Mouse (Mus musculus) right cerebral cortex, postnatal 4 days (tissue): Measurements from ENCODE around the gene Per1.

Experiments
- DNase-seq: peaks from one replicate; pipeline ENCODE4 v3.0.0-alpha.2; 2022

Per1 gene

DNA sequence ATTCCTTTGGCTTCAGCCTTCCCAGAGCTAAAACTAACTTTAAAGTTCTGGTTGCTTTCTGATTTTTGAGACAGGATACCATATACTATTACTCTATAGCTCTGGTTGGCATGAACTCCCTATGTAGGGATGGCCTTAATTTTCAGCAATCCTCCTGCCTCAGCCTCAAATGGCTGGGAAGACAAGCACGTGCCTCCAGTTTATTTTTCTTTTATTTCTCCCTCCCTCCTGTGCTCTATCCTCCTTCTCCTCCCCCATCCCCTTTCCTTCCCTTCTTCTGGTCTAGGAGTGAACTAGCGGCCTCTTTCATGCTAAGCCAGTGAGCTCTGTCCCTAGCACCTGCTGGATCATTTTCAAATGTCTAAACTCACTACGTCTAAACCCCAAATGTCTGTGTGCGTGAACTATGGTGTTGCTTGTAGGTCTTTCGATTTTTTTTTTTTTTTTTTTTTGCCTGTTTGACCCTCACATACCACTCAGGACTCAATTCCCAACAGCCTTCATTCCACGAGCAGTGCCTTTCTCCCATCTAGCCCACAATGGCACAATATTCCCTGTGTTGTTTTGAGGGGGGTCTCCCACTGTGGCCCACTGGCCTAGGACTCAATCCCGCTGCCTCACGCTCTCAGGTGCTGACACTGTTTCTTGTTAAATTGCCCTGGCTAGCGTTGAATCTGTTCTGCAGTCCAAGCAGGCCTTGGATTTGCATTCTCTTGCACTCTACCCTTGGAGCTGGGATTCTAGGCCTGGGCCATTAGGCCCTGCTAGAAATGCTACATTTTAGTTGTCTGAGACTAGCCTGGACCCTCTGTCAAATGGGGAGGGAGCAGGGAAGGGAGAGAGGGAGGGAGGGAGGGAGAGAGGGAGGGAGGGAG, 30.5 kb upstream of the Per1 start:
- DNase-seq = no peak

- no peak for DNase-seq
Observed at GRCm38 (mm10) chr11:69065394-69065925, 29.6 kb upstream of the Per1 start.

DNA sequence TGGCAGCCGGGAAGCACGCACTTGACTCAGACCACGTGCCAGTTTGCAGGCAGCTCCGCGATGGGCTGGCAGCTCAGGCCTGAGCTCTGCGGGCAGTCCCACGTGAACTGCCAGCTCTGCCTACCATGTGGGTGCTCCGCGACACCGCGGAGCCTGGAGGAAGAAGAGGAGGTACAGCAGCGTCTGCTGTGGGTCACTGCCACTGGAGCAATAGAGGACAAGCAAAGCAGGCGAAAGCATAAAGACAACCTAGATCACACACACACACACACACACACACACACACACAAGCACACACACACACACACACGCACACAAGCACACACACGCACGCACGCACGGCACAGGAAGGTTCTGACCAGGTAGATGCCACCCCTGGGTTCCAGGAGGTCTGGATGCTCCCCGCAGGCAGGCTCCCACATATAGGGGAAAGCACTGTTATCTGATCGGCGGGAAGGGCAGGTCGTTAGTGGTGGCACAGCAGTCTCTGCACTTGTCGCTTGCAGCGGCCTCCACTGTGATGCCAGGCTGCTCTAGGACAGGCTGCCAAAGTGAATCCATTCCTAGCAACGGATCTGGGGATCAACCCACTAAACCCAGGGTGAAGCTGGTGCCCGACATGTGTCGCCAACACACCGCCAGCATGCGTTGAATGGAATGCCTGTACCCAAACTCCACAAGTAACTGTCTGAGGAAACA, 28.7 kb upstream of the Per1 start:
- peak; percentile 33 for DNase-seq

GRCm38 (mm10) chr11:69066956-69067355, 28.1 kb upstream of the Per1 start:
- DNase-seq = peak; percentile 83

DNA sequence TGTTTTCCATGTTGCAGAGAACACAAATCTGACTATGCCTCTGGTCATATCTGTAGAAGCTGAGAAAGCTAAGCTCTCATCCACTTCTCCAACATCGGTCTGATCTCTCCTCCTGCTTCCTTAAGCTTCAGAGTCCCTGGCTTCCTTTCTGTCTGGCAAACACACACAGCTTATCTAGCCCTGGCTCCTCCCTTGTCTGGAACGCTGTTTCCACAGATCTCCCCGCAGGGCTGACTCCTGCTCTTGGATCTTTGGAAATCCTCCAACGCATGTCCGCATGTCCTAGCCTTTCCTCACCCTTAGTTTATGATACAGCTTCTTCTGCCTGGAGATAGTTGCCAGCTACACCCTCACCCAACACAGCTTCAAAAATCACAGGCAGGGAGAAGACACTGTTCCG, 27.4 kb upstream of the Per1 start:
- no peak for DNase-seq

- no peak for DNase-seq
Observed at GRCm38 (mm10) chr11:69070093-69070492, 24.9 kb upstream of the Per1 start.

DNA sequence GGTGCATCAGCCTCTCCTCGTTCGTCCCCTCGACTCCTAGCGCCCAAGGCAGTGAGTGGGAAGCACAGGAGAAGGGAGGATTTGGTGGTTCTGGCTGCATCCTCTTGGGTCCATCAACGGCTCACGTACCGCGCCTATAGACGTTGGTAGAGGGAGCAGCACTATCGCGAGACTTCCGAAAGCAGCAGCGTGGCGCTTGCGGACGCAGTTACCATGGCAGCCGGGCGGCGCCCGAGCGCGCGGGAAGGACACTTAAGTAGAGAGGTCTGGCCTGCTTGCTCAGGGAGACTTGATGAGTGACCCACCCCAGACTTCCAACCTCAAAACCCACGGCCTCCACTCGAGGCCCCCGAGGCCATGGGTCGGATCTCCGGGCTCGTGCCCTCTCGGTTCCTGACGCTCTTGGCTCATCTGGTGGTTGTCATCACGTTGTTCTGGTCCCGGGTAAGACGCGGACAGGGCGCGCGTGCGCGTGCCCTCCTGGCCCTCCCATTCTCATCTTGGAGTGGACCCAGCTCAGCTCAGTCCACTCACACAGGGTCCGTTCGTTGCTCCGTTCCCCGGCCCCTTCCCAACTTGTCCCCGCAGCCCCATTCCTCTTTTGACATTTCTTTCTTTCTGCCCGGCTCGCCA, 24.3 kb upstream of the Per1 start, which contains the start of gene Tmem107:
TSS of gene Tmem107 (plus strand) at position 217 of the 633 bp plus-strand sequence.
- peak; percentile 87 for DNase-seq

- DNase-seq = no peak
Observed at GRCm38 (mm10) chr11:69071262-69071661, 23.8 kb upstream of the Per1 start.

DNA sequence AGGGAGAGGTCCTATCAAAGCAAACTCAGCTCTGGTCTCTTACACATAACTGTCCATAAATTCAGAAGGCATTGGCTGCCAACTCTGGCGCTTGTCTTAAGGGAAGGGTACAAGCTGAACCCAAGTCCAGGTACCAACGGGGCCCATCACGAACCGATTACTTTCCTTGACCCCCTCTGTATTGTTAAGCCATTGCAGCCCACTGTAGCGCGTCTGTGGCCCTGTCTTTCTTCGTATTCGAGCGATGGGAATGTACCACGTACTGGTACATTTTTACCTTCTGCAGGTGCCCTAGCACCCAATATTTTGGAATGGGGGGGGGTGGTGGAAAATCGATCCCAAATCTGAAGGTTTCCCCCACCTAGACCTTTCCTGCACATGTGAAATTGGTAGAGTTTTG, 22.8 kb upstream of the Per1 start:
- no peak for DNase-seq

- DNase-seq = no peak
Observed at GRCm38 (mm10) chr11:69072666-69073064, 22.4 kb upstream of the Per1 start.

- DNase-seq = peak; percentile 72
Observed at GRCm38 (mm10) chr11:69073065-69073888, 21.7 kb upstream of the Per1 start.

- no peak for DNase-seq
Observed at GRCm38 (mm10) chr11:69073951-69074775, 20.9 kb upstream of the Per1 start.

DNA sequence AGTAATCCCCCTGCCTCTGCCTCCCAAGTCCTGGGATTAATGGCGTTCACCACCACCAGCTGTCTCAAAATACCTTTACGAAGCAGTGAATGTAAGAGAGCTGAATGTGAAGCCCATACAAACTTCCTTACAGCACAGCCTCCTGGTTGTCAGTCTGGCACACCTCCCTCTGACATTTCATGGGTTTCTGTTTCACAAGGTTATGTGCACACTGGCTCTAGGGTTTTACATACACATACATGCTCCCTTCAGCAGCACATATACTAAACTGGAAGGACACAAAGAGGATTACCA, 20.3 kb upstream of the Per1 start:
- no peak for DNase-seq

GRCm38 (mm10) chr11:69075764-69076479, 19.1 kb upstream of the Per1 start:
- DNase-seq = no peak

- DNase-seq = no peak
Observed at GRCm38 (mm10) chr11:69076572-69076971, 18.4 kb upstream of the Per1 start.

GRCm38 (mm10) chr11:69077316-69077715, 17.7 kb upstream of the Per1 start:
- DNase-seq = no peak

DNA sequence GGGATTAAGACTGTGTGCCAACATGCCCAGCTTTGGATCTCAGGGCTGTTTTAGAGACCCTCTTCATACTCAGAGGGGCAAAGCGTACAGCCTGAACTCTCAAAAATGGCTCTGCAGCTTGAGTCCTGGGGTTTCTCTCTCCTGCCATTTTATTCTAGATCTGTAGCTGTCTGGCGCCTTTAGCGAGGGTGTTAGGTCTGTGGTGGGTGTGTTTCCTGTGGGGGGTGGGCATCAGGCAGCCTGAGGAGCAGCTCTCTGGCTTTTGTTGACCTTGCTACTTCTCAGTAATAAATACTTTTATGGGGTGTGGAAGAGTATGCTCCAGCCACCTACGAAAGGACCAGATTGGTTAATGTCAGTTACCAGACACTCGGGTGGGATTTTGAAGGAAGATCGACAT, 17.0 kb upstream of the Per1 start:
- no peak for DNase-seq

- DNase-seq = no peak
Observed at GRCm38 (mm10) chr11:69078805-69079438, 16.1 kb upstream of the Per1 start.

DNA sequence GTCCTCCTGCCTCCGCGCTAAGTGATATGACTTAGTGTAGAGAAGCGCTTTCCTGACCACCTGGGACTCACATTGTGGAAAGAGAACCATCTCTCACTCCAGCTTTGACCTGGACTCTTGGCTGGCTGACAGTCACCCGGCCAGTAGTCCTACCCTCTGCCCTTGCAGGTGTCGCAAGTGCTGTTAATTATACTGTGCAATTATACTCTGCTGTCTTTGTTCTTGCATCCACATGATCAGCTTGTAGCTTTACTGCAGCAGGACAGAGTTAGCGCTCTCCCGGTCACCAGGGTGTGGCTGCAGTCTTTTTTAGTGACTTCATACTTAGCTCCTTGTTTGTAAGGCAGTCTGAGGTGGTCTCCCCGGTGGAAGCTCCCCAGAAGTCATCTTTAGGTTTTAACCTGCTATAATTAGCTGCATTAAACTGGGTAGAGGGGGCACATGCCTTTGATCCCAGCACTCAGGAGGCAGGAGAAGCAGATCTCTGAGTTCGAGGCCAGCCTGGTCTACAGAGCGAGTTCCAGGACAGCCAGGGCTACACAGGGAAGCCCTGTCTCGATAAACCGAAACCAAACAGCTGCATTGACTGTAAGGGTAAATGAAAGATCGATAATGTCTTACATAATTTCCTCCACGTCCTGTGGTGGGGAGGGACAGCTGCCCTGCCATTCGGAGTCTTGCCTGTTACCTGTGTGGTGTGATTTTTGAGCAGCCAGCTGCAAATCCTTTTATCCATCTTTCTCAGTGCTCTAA, 14.7 kb upstream of the Per1 start:
- DNase-seq = no peak

DNA sequence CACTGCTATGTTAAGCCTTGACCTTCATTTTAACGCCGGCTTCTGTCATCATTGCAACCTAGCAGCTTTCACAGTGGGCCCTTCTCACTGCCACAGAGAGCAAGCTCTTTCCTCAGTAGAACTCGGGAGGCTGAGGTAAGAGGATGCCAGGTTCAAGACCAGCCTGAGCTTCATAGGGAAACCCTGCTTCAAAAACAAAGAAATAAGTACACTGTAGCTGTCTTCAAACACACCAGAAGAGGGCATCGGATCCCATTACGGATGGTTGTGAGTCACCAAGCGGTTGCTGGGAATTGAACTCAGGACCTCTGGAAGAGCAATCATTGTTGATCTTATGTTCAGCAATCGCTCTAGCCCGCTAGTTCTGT, 14.2 kb upstream of the Per1 start:
- no peak for DNase-seq
